ENCODE assay signal across 21 mouse cellular contexts in the genomic region with DNA sequence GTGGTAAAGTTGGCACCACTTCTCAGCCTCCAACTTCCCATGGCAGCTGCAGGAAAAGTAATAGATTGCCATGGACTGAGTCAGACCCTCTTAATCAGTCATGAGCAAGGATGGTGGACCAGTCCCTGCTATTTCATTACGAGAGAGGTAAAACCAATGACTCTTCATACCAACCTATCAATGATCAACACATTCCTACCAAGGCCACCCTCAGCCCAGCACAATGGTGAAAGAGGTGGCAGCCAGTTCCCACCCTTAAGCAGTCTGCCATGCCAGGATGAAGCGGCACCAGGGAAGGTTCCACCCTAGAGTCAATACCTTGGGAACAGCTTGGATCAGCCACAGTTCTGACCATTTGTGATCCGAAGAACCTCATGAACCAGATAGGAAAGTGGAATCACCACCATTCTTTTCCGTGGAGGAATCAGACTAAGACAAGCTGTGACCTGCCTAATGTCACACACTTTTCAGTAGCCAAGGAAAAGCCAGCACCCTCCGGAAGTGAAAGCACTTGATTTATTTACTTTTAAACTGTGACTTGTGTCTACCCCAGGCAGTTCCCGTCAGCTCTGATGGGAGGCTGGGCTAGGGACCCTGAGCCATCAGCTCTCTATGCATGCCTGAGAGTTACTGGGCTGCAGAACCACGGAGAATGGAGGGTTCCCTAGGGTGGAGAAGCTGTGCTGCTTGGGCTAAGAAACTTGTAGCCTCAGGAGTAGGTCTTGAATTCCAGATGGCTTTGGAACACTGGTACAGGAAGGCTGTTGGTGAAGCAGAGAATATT. TPM values are rescaled to one million over a fixed set of nuclear protein-coding genes. Genes with fewer than 3 reads are reported as not detected.
"Had no signal": no experiment of that assay in that cellular context is flagged by ENCODE, and none has a peak within 500 bp of the region (broad histone marks: within the 10 kb centered on the region; RNA-seq: fewer than 3 reads in every experiment).

No protein-coding gene starts in this region.

- H3K27ac ChIP-seq: hindbrain, embryonic 15.5 days; left cerebral cortex, adult 2 months; limb, embryonic 13.5 days; liver, embryonic 13.5 days; midbrain, embryonic 12.5 days; stomach, postnatal 0 days had no signal

- H3K9me3 ChIP-seq: hindbrain, embryonic 15.5 days; limb, embryonic 13.5 days; liver, embryonic 13.5 days; midbrain, embryonic 12.5 days had no signal

- H3K36me3 ChIP-seq: hindbrain, embryonic 15.5 days; midbrain, embryonic 12.5 days had no signal

- H3K4me2 ChIP-seq: hindbrain, embryonic 15.5 days; limb, embryonic 13.5 days; liver, embryonic 13.5 days; midbrain, embryonic 12.5 days had no signal

- H3K4me1 ChIP-seq: liver, embryonic 13.5 days had no signal

- H3K27me3 ChIP-seq: hindbrain, embryonic 15.5 days; limb, embryonic 13.5 days; midbrain, embryonic 12.5 days had no signal

- DNase-seq: layer of hippocampus, postnatal 36 days; left cerebral cortex, postnatal 4 days; liver, embryonic 13.5 days; lung, adult 2 months; lung, postnatal 14 days; lung, postnatal 4 days; thymus, postnatal 25 days had no signal

- ATAC-seq: intestine, postnatal 0 days; midbrain, embryonic 16.5 days had no signal

- H3K9ac ChIP-seq: hindbrain, embryonic 15.5 days; limb, embryonic 13.5 days; liver, embryonic 13.5 days; midbrain, embryonic 12.5 days had no signal

- H3K4me3 ChIP-seq: hindbrain, embryonic 15.5 days; left cerebral cortex, adult 2 months; limb, embryonic 13.5 days; liver, embryonic 13.5 days; midbrain, embryonic 12.5 days had no signal

RNA-seq across cellular contexts. Expression of gene Cldn19, which starts 3.0 kb away (rescaled TPM):
- polyA plus RNA-seq: intestine, embryonic 14.5 days; liver, adult 2 months; liver, embryonic 13.5 days; liver, embryonic 16.5 days; neural tube, embryonic 11.5 days; stomach, embryonic 14.5 days; stomach, postnatal 0 days; thymus, postnatal 0 days had no signal

RNA-seq across cellular contexts. Expression of gene Tmem269, which starts 34.2 kb away (rescaled TPM):
- polyA plus RNA-seq: intestine, embryonic 14.5 days; liver, embryonic 13.5 days; liver, embryonic 16.5 days; lung, embryonic 16.5 days; neural tube, embryonic 11.5 days; stomach, embryonic 14.5 days had no signal
